Mouse (Mus musculus) neural tube, embryonic 14.5 days (tissue): Measurements from ENCODE around the gene Shb. TPM values are rescaled to one million over a fixed set of nuclear protein-coding genes. Genes with fewer than 3 reads are reported as not detected.
"Not testable (repeated sequence)": the region's sequence is repeated elsewhere in the genome, so short reads cannot be mapped to it uniquely, and the experiment has no call there.

Experiments used
- ATAC-seq: fragments of 200-750 bp; cut with Nextera tagmentation; 2 replicates; pipeline ENCODE4 v1.8.0; 2017; ENCODE audit warnings: low read depth, mild to moderate bottlenecking, moderate TSS enrichment, moderate library complexity
- H3K27ac ChIP-seq: fragments of 300-500 bp; sonication (generic); 2 replicates; pipeline ENCODE4 v1.5.1; 2014; ENCODE audit warnings: low read depth, mild to moderate bottlenecking, control low read depth, low read length, moderate library complexity, mixed read lengths
- H3K27me3 ChIP-seq: fragments of 300-500 bp; sonication (generic); 2 replicates; pipeline ENCODE4 v1.6.1; 2014; ENCODE audit warnings: low read length; ENCODE audit not compliant: control insufficient read depth, insufficient read depth
- H3K36me3 ChIP-seq: fragments of 300-500 bp; sonication (generic); 2 replicates; pipeline ENCODE4 v1.6.1; 2014; ENCODE audit warnings: low read length, mixed read lengths; ENCODE audit not compliant: control insufficient read depth, insufficient read depth
- H3K4me1 ChIP-seq: fragments of 300-500 bp; sonication (generic); 2 replicates; pipeline ENCODE4 v1.6.1; 2014; ENCODE audit warnings: low read length; ENCODE audit not compliant: control insufficient read depth, insufficient read depth
- H3K4me2 ChIP-seq: fragments of 300-500 bp; sonication (generic); 2 replicates; pipeline ENCODE4 v1.6.1; 2014; ENCODE audit warnings: mild to moderate bottlenecking, low read depth, low read length, control low read depth
- H3K4me3 ChIP-seq: fragments of 300-500 bp; sonication (generic); 2 replicates; pipeline ENCODE4 v1.5.1; 2014; ENCODE audit warnings: low read depth, low read length, control low read depth, mixed read lengths
- H3K9ac ChIP-seq: fragments of 300-500 bp; sonication (generic); replicated peaks from 2 replicates; pipeline ENCODE4 v1.6.1; 2014; ENCODE audit warnings: low read depth, mild to moderate bottlenecking, control low read depth, low read length, mixed read lengths
- H3K9me3 ChIP-seq: fragments of 300-500 bp; sonication (generic); 2 replicates; pipeline ENCODE4 v1.6.1; 2016; ENCODE audit warnings: low read length; ENCODE audit not compliant: control insufficient read depth
- WGBS: fragments of 180-500 bp; shearing (Covaris S2); extraction: QIAGEN DNeasy Blood & Tissue Kit; methylation state at CpG from one replicate; pipeline ENCODE4 v1.1.7; 2014; 5-methylcytosine and 5-hydroxymethylcytosine counted together
- microRNA-seq: library from miRNA; unstranded; fragments of <30 nt; microRNA quantifications from one replicate; pipeline ENCODE4, GENCODE M21; 2016
- polyA plus RNA-seq: library from polyadenylated mRNA; unstranded; fragments of >200 nt; fragmentation: Nextera tagmentation; extraction: Ambion mirVana; gene quantifications from 2 replicates; pipeline ENCODE4 v1.2.1, GENCODE M21; 2014

Shb gene
- polyA plus RNA-seq, 1 experiment from 2014 or later = 6.2 TPM

DNA sequence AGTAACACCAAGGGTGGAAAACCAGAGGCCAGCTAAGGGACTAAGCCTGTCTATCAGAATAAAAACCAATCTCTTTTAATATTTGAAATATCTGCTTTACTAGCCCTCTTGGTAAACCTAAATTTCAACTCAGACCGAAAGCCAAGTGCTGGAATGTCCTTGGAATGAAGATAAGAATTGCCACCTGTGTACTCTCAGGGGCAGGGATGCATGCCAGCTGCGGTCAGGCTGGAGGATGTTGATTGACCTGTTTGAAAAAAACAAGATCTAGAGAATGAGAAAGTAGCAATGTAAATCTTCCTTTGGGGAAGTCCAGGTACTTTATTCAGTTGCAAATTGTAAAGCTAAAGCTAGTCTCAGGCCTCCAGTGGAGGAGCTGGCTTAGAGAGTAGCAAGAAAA lies 150.1 kb downstream of the Shb start:
- WGBS = 87% methylated on average over 2 of the region's 2 CpGs
- H3K4me1 ChIP-seq, H3K36me3 ChIP-seq, H3K27me3 ChIP-seq, H3K4me2 ChIP-seq, H3K4me3 ChIP-seq, H3K9ac ChIP-seq, ATAC-seq, H3K27ac ChIP-seq, H3K9me3 ChIP-seq: not testable (repeated sequence)

DNA sequence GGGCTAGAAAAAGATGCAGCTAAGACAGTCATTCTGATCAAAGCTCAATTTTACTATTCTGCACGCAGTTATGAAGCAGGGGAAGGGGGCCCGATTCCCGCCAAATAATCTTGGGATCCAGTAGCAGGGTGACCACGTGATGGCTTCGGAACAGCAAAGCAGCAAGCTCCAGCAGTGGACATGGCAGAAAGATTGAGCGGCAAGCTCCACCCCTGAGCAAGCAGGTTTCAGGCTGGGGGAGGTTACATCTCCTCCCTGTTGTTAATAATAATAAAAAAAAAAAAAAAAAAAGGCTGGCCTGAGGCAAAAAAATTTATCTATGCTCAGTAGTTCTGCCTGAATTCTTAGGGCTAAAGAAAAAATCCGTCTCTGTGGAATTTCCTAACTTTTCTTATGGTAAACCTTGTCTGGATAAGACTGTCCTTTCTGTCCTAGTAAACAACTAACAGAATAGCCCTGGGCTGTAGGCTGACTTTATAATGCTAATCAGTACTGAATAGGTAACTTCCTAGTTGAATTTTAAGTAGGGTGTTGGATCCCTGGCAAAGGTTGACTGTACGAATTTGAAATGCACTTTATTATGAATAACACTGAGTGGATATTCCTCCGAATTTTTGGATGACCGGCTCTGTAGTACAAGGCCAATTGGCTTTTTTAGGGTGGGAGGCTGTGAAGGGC lies 151.2 kb downstream of the Shb start:
- H3K9ac ChIP-seq, H3K4me1 ChIP-seq, H3K4me3 ChIP-seq, H3K27me3 ChIP-seq, H3K9me3 ChIP-seq, ATAC-seq, H3K4me2 ChIP-seq, H3K27ac ChIP-seq, H3K36me3 ChIP-seq: not testable (repeated sequence)
- WGBS = 89% methylated on average over 10 of the region's 10 CpGs

DNA sequence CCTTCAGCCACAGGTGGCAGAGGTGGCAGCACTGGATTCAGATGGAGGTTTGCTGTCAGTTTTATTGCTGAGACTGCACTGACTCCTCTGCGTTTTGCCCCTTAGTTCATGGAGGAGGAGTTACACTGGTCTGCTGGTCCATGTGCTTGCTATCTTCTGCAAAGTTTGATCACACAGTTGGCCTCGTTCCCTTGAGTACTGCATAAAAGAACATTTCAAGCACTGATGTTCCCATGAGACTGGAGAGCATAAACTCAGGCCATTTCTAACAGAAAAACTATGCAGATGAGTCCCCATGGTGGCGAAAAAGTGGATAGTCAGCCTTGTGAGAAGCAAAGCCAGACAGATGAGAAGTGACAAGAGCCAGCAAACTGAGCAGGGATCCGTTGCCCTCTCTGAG lies 155.7 kb downstream of the Shb start:
- Histone ChIP-seq H3K27me3 (no peaks in the 10 kb centered on the region), H3K36me3 (peaks cover 36% of the 10 kb centered on the region), H3K9me3 (no peaks in the 10 kb centered on the region), H3K4me3 (no peak overlapping the region), H3K9ac (no peak overlapping the region), H3K4me1 (no peaks in the 10 kb centered on the region), H3K27ac (no peak overlapping the region), H3K4me2 (no peak overlapping the region)
- ATAC-seq = no peak
- 84% methylated on average over 4 of the region's 4 CpGs for WGBS

DNA sequence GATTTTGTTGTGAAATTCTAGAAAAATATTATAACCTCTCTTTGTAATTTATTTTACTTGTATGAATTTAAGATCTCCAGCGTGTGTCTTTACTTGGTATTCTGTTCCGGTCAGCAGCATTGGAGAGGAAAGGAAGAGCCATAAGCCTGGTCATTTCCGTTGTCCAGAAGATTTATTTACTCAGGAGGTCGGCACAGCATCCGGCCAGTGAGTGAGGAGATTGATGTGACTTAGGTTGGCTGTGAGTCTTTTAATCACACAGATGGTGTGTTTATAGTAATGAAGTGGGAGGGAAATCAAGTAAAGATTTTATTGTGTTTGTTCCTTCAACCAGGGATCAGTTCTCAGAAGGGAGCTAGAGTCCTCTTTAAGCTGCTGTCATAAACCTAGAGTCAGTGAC lies 157.4 kb downstream of the Shb start:
- WGBS = 62% methylated on average over 5 of the region's 5 CpGs
- peaks cover 39% of the 10 kb centered on the region for H3K36me3 ChIP-seq
- no peak for ATAC-seq
- H3K4me3 ChIP-seq = no peak overlapping the region
- H3K9ac ChIP-seq = no peak overlapping the region
- H3K9me3 ChIP-seq = no peaks in the 10 kb centered on the region
- no peaks in the 10 kb centered on the region for H3K4me1 ChIP-seq
- H3K27me3 ChIP-seq = no peaks in the 10 kb centered on the region
- H3K4me2 ChIP-seq = no peak overlapping the region
- no peak overlapping the region for H3K27ac ChIP-seq

Small RNA genes within 50 kb of the gene (microRNA-seq; reads per million reads assigned to microRNA genes)
- gene Gm22518 = not detected
- gene Gm25692 = not detected

Other genes starting within 250 kb of the Shb start
- gene Trmt10b, start 235.3 kb downstream of the Shb start, polyA plus RNA-seq = 27.0 and 27.5 TPM in 2 replicates
- 9.7 and 11.4 TPM in 2 replicates for gene Dcaf10, start 190.4 kb downstream of the Shb start, polyA plus RNA-seq
- 29.8 and 30.2 TPM in 2 replicates for gene Exosc3, start 189.7 kb downstream of the Shb start, polyA plus RNA-seq
- 72.3 and 74.9 TPM in 2 replicates for gene Slc25a51, start 123.7 kb downstream of the Shb start, polyA plus RNA-seq